Mouse (Mus musculus) splenic B cell, adult 2 months (primary cell): ENCODE measurements around the gene 1700092M07Rik.
A peak's percentile ranks its signal among the peaks of the same experiment; 100 is the strongest.
"Not testable (repeated sequence)": the region's sequence is repeated elsewhere in the genome, so short reads cannot be mapped to it uniquely, and the experiment has no call there.

Experiments used
- DNase-seq: peaks from one replicate; pipeline ENCODE4 v3.0.0-alpha.2; 2011; ENCODE audit warnings: low read depth, low spot score
- H3K27me3 ChIP-seq: 2 replicates; pipeline ENCODE4 v1.6.1; 2012; ENCODE audit warnings: mild to moderate bottlenecking, low read length, moderate library complexity, mixed read lengths; ENCODE audit not compliant: control insufficient read depth, poor library complexity, insufficient read depth, severe bottlenecking
- H3K36me3 ChIP-seq: 2 replicates; pipeline ENCODE4 v1.6.1; 2012; ENCODE audit warnings: mild to moderate bottlenecking, low read length, moderate library complexity, mixed read lengths; ENCODE audit not compliant: control insufficient read depth, poor library complexity, insufficient read depth, severe bottlenecking

1700092M07Rik gene

GRCm38 (mm10) chr19:8712870-8713305 lies 27.6 kb upstream of the 1700092M07Rik start:
- peaks cover 20% of the 10 kb centered on the region for H3K36me3 ChIP-seq
- no peaks in the 10 kb centered on the region for H3K27me3 ChIP-seq
- DNase-seq, result peak; percentile 86

- peak; percentile 94 for DNase-seq
- peaks cover 16% of the 10 kb centered on the region for H3K36me3 ChIP-seq
Measured at GRCm38 (mm10) chr19:8713306-8713996, 27.1 kb upstream of the 1700092M07Rik start.

GRCm38 (mm10) chr19:8713997-8714652 lies 26.4 kb upstream of the 1700092M07Rik start:
- peaks cover 10% of the 10 kb centered on the region for H3K36me3 ChIP-seq
- DNase-seq, result peak; percentile 51
- no peaks in the 10 kb centered on the region for H3K27me3 ChIP-seq

More at GRCm38 (mm10) chr19:8713306-8713996, 27.1 kb upstream of the 1700092M07Rik start:
- H3K27me3 ChIP-seq, result no peaks in the 10 kb centered on the region

GRCm38 (mm10) chr19:8714653-8715481 lies 25.7 kb upstream of the 1700092M07Rik start:
- Histone ChIP-seq H3K27me3 (no peaks in the 10 kb centered on the region), H3K36me3 (peaks cover 2% of the 10 kb centered on the region)
- no peak for DNase-seq

- no peak for DNase-seq
- Histone ChIP-seq H3K36me3 (no peaks in the 10 kb centered on the region), H3K27me3 (no peaks in the 10 kb centered on the region)
Measured at GRCm38 (mm10) chr19:8715868-8716766, 24.4 kb upstream of the 1700092M07Rik start.

GRCm38 (mm10) chr19:8716767-8717475 lies 23.6 kb upstream of the 1700092M07Rik start:
- DNase-seq, result no peak

GRCm38 (mm10) chr19:8718357-8718756 lies 22.2 kb upstream of the 1700092M07Rik start:
- Histone ChIP-seq H3K36me3 (no peaks in the 10 kb centered on the region), H3K27me3 (no peaks in the 10 kb centered on the region)
- peak; percentile 91 for DNase-seq

More at GRCm38 (mm10) chr19:8716767-8717475, 23.6 kb upstream of the 1700092M07Rik start:
- Histone ChIP-seq H3K36me3 (no peaks in the 10 kb centered on the region), H3K27me3 (no peaks in the 10 kb centered on the region)

- H3K27me3 ChIP-seq, H3K36me3 ChIP-seq: not testable (repeated sequence)
- peak; percentile 47 for DNase-seq
Measured at GRCm38 (mm10) chr19:8719037-8719436, 21.5 kb upstream of the 1700092M07Rik start.

GRCm38 (mm10) chr19:8721378-8721777 lies 19.1 kb upstream of the 1700092M07Rik start:
- Histone ChIP-seq H3K27me3 (no peaks in the 10 kb centered on the region), H3K36me3 (peaks cover 6% of the 10 kb centered on the region)
- DNase-seq, result no peak

- H3K27me3 ChIP-seq, result no peaks in the 10 kb centered on the region
- H3K36me3 ChIP-seq, result peaks cover 8% of the 10 kb centered on the region
- DNase-seq, result no peak
Measured at GRCm38 (mm10) chr19:8722021-8722420, 18.5 kb upstream of the 1700092M07Rik start.

GRCm38 (mm10) chr19:8722559-8722906 lies 18.0 kb upstream of the 1700092M07Rik start:
- no peak for DNase-seq
- Histone ChIP-seq H3K36me3 (peaks cover 10% of the 10 kb centered on the region), H3K27me3 (no peaks in the 10 kb centered on the region)

GRCm38 (mm10) chr19:8722907-8723573 lies 17.5 kb upstream of the 1700092M07Rik start, which contains the start of gene Slc3a2:
Gene Slc3a2, minus strand, starts transcription at chr19:8723369.
- Histone ChIP-seq H3K27me3 (no peaks in the 10 kb centered on the region), H3K36me3 (peaks cover 10% of the 10 kb centered on the region)
- DNase-seq, result peak; percentile 99
